Comparison of ENCODE assay signal across 1 mouse cellular context in genomic region chr12:73888003-73888783, GRCm38 (mm10).
TF ChIP-seq lines count a peak whose summit lies in the region.

No protein-coding gene starts in this region.

TF ChIP-seq in CH12.LX, 34 proteins besides CTCF, POLR2A, EP300 and RAD21 (continued from another document):
- TF ChIP-seq ETS1 (conservative IDR thresholded peaks at IDR 0.05; ENCODE audit: low read depth, low read length) (peak; percentile 80), MEF2A (IDR thresholded peaks at IDR 0.05; ENCODE audit: borderline replicate concordance, low read depth, low read length) (peak; percentile 85)
